Mouse (Mus musculus) G1E (cell line): ENCODE results near the gene Fam227a. TPM values are rescaled to one million over a fixed set of nuclear protein-coding genes. Genes with fewer than 3 reads are reported as not detected.
"Not testable (repeated sequence)": the region's sequence is repeated elsewhere in the genome, so short reads cannot be mapped to it uniquely, and the experiment has no call there.

Experiments used
- ATAC-seq: 2 replicates; pipeline ENCODE4 v1.8.0; 2016; ENCODE audit warnings: mild to moderate bottlenecking; ENCODE audit not compliant: insufficient number of reproducible peaks, poor library complexity, low FRiP score, severe bottlenecking; ENCODE audit errors: extremely low read depth
- DNase-seq: peaks from one replicate; pipeline ENCODE4 v3.0.0; 2012; ENCODE audit warnings: low spot score
- H3K27me3 ChIP-seq: 2 replicates; pipeline ENCODE4 v1.6.1; 2012; ENCODE audit warnings: mild to moderate bottlenecking, low read length, inconsistent platforms; ENCODE audit not compliant: insufficient read depth
- H3K36me3 ChIP-seq: replicated peaks from 2 replicates; pipeline ENCODE3; 2012; ENCODE audit warnings: mild to moderate bottlenecking, inconsistent platforms
- H3K4me1 ChIP-seq: 2 replicates; pipeline ENCODE4 v1.6.1; 2012; ENCODE audit warnings: low read depth, low read length, inconsistent platforms, mixed read lengths; ENCODE audit not compliant: insufficient read depth
- H3K4me3 ChIP-seq: 2 replicates; pipeline ENCODE4 v1.5.1; 2012; ENCODE audit warnings: low read depth, mild to moderate bottlenecking, inconsistent platforms, low read length, moderate library complexity, mixed read lengths
- H3K9me3 ChIP-seq: replicated peaks from 2 replicates; pipeline ENCODE4 v1.6.1; 2012; ENCODE audit warnings: inconsistent platforms
- CTCF ChIP-seq: IDR thresholded peaks from 2 replicates; pipeline ENCODE4 v1.5.1; 2012; ENCODE audit warnings: low read depth, low read length, inconsistent platforms, mixed read lengths
- GATA1 ChIP-seq: IDR thresholded peaks from 2 replicates; pipeline ENCODE4 v1.6.1; 2012; ENCODE audit warnings: borderline replicate concordance, low read length, inconsistent platforms, mixed read lengths
- GATA2 ChIP-seq: IDR thresholded peaks from 2 replicates; pipeline ENCODE4 v1.6.1; 2012; ENCODE audit warnings: low read depth, low read length, inconsistent platforms, borderline replicate concordance
- POLR2AphosphoS5 ChIP-seq: IDR thresholded peaks from 2 replicates; pipeline ENCODE4 v1.6.1; 2012; ENCODE audit warnings: low read depth, low read length, inconsistent platforms; ENCODE audit not compliant: insufficient replicate concordance
- TAL1 ChIP-seq: conservative IDR thresholded peaks from 2 replicates; pipeline ENCODE4 v1.6.1; 2012; ENCODE audit warnings: low read depth, low read length, inconsistent platforms, mixed read lengths
- polyA plus RNA-seq: library from polyadenylated mRNA; stranded (reverse); fragments of >175 nt; gene quantifications from 2 replicates; pipeline ENCODE4 v1.2.3, GENCODE M21; 2012
- total RNA-seq, 2 experiments: library from RNA; stranded (forward) in 1 of 2; stranded (reverse) in 1 of 2; fragments of 200-1000 nt in 1 of 2; fragments of >200 nt in 1 of 2; fragmentation: Nextera tagmentation in 1 of 2; gene quantifications; 2 replicates each; pipeline ENCODE4 v1.2.3; 2014 to 2017

Fam227a gene
- total and polyA plus RNA-seq, 3 experiments = 0.11 to 2.1 (median 0.90) TPM

GRCm38 (mm10) chr15:79685141-79685641, 26.4 kb upstream of the Fam227a start:
- H3K36me3 ChIP-seq = peaks cover 57% of the 10 kb centered on the region
- TF ChIP-seq CTCF (no peak), POLR2AphosphoS5 (no peak), TAL1 (no peak), GATA1 (no peak), GATA2 (no peak)
- H3K9me3 ChIP-seq = no peaks in the 10 kb centered on the region
- no peak for DNase-seq
- peaks cover 78% of the 10 kb centered on the region for H3K4me1 ChIP-seq
- peak overlapping the region; percentile 98; the same call in 1 of the 2 replicates for H3K4me3 ChIP-seq
- no peak for ATAC-seq
- no peaks in the 10 kb centered on the region for H3K27me3 ChIP-seq

GRCm38 (mm10) chr15:79684616-79685015, 25.9 kb upstream of the Fam227a start:
- DNase-seq (no peak), ATAC-seq (no peak)
- Histone ChIP-seq H3K4me3 (peak overlapping the region; percentile 98; the same call in 1 of the 2 replicates), H3K9me3 (no peaks in the 10 kb centered on the region), H3K27me3 (no peaks in the 10 kb centered on the region), H3K4me1 (peaks cover 77% of the 10 kb centered on the region), H3K36me3 (peaks cover 60% of the 10 kb centered on the region)
- TF ChIP-seq TAL1 (no peak), GATA1 (no peak)

GRCm38 (mm10) chr15:79683707-79684465, 25.1 kb upstream of the Fam227a start:
- DNase-seq = no peak
- H3K36me3 ChIP-seq = peaks cover 67% of the 10 kb centered on the region

GRCm38 (mm10) chr15:79683146-79683545, 24.4 kb upstream of the Fam227a start:
- Histone ChIP-seq H3K4me3 (peak overlapping the region; percentile 53; the same call in 1 of the 2 replicates), H3K27me3 (no peaks in the 10 kb centered on the region), H3K36me3 (peaks cover 74% of the 10 kb centered on the region), H3K4me1 (peaks cover 68% of the 10 kb centered on the region), H3K9me3 (no peaks in the 10 kb centered on the region)
- TF ChIP-seq GATA2 = no peak
- TF ChIP-seq POLR2AphosphoS5 = no peak
- no peak for TF ChIP-seq GATA1
- no peak for TF ChIP-seq CTCF
- no peak for TF ChIP-seq TAL1
- ATAC-seq (no peak), DNase-seq (no peak)

More at GRCm38 (mm10) chr15:79683707-79684465, 25.1 kb upstream of the Fam227a start:
- ATAC-seq = no peak
- H3K9me3 ChIP-seq = no peaks in the 10 kb centered on the region
- no peaks in the 10 kb centered on the region for H3K27me3 ChIP-seq
- TF ChIP-seq CTCF = no peak
- TF ChIP-seq POLR2AphosphoS5 = no peak
- no peak for TF ChIP-seq GATA2
- no peak for TF ChIP-seq TAL1
- no peak for TF ChIP-seq GATA1
- H3K4me1 ChIP-seq = peaks cover 73% of the 10 kb centered on the region
- H3K4me3 ChIP-seq = peak overlapping the region; percentile 36; the same call in 1 of the 2 replicates

- H3K4me3 ChIP-seq = peak overlapping the region; percentile 10; the same call in 1 of the 2 replicates
- no peaks in the 10 kb centered on the region for H3K27me3 ChIP-seq
- ATAC-seq = no peak
- DNase-seq = no peak
- peaks cover 73% of the 10 kb centered on the region for H3K4me1 ChIP-seq
- TF ChIP-seq TAL1 (no peak), POLR2AphosphoS5 (no peak)
- H3K36me3 ChIP-seq = peaks cover 85% of the 10 kb centered on the region
- H3K9me3 ChIP-seq = no peaks in the 10 kb centered on the region
These were observed 23.2 kb upstream of the Fam227a start for GRCm38 (mm10) chr15:79681973-79682372.

- Histone ChIP-seq H3K4me1 (peaks cover 49% of the 10 kb centered on the region), H3K4me3 (no peak overlapping the region), H3K36me3 (peaks cover 90% of the 10 kb centered on the region), H3K9me3 (no peaks in the 10 kb centered on the region), H3K27me3 (no peaks in the 10 kb centered on the region)
- no peak for ATAC-seq
- no peak for DNase-seq
- TF ChIP-seq POLR2AphosphoS5 (no peak), TAL1 (no peak), GATA2 (no peak), CTCF (no peak), GATA1 (no peak)
These were observed 19.2 kb upstream of the Fam227a start for GRCm38 (mm10) chr15:79677936-79678335.

DNA sequence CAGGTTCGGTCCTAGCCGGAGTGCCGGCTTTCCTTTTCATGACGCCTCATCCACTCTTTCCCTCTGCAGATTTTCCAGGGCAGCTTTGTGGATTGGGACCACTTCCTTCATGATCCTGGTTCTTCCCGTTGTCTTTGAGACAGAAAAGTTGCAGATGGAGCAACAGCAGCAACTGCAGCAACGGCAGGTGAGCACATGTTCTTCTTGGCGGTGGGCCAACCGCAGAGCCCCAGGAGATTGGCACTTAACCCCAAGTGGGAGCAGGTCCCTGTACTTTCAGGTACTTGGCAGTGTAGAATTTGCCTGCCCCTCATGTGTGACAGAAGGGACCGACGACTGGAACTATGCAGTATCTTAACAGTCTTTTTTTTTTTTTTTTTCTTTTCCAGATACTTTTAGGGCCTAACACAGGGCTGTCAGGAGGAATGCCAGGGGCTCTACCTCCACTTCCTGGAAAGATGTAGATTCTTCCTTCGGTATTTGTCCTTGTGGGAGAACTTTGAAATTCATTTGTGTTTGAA, 13.1 kb upstream of the Fam227a start:
- H3K27me3 ChIP-seq, DNase-seq, ATAC-seq, H3K9me3 ChIP-seq: not testable (repeated sequence)
- peaks cover 70% of the 10 kb centered on the region for H3K36me3 ChIP-seq
- H3K4me3 ChIP-seq = peak overlapping the region; percentile 90
- H3K4me1 ChIP-seq = peaks cover 31% of the 10 kb centered on the region
